Mouse (Mus musculus) skeletal muscle tissue, adult 2 months (tissue): ENCODE results near the gene Foxd1.

Experiments
- DNase-seq: peaks from one replicate; pipeline ENCODE4 v3.0.0-alpha.2; 2012; ENCODE audit warnings: low read depth, low spot score

The Foxd1 gene

GRCm38 (mm10) chr13:98389092-98389491 is 35.0 kb downstream of the Foxd1 start:
- DNase-seq: no peak

DNA sequence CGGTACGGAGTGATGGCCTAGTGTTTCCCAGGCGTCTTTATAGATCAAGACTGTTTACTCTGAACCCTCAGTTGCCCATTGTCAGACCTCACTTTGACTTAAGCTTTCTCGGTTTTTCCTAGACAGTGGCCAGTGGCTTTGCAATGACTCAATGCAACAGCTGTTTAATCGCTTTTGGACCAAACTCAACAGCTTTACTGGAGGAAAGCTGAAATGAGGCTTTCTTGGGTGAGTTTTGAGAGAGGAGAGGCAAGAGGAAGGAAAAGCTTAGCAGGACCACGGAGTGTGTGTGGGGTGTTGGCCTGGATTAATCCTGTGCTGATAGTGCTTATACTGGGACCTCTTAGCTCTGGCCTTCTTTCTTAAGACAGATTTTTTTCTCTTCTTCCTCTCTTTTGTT is 36.3 kb downstream of the Foxd1 start:
- DNase-seq: no peak

GRCm38 (mm10) chr13:98390771-98391634 is 37.0 kb downstream of the Foxd1 start:
- DNase-seq: no peak

- DNase-seq: no peak
Measured at GRCm38 (mm10) chr13:98391635-98391990, 37.6 kb downstream of the Foxd1 start.

GRCm38 (mm10) chr13:98392031-98392430 is 38.0 kb downstream of the Foxd1 start:
- no peak for DNase-seq

DNA sequence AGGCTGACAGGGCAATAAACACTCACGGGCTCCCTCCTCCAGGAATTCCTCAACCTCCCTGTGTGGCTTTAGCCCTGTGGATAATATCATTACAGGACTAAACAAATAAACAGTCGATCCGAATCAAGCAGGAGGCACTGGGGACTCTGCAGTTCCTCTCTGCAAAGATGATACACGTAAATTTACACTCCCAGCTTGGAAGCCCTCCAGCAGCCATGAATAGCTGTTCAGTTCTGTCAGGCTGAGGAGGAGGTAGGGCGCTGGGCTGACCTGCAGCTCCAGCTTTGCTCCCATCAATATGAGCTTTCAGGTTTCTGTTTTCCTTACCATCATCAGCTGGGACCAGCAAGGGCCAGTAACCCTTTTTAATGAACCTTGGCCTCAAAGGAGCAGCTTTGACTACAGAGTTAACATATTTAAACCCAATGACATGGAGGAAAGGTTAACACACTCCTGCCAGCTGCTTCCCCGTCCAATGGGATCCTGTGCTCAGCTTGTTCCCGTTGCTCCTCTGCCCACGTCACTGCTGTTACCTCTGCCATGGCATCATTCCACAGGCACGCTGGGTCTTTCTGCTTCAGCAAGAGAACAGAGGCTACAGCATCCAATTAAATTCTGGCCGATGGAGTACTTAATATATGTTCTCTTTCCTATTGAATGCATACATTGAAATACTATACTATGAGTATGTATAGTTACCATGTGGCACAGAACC is 39.5 kb downstream of the Foxd1 start:
- DNase-seq: no peak
